Mouse (Mus musculus): ENCODE measurements around the gene Trim60. TPM values are rescaled to one million over a fixed set of nuclear protein-coding genes. Genes with fewer than 3 reads are reported as not detected.
"Not testable (repeated sequence)": the region's sequence is repeated elsewhere in the genome, so short reads cannot be mapped to it uniquely, and the experiment has no call there.

Gene Trim60
- total and polyA plus RNA-seq, 3 experiments, result not detected

GRCm38 (mm10) chr8:65028959-65029686 is 10.7 kb upstream of the Trim60 start:
- no peaks in the 10 kb centered on the region for H3K4me1 ChIP-seq (ENCODE audit: control insufficient read depth, insufficient read depth, low read length)
- intact Hi-C loops (cut with DNase I), result no loop called here

GRCm38 (mm10) chr8:65022485-65022884 is 4.1 kb upstream of the Trim60 start:
- Histone ChIP-seq H3K4me1 (ENCODE audit: control insufficient read depth, insufficient read depth, low read length) (no peaks in the 10 kb centered on the region), H3K4me3 (no peak overlapping the region), H3K27me3 (ENCODE audit: control insufficient read depth, insufficient read depth, low read length) (no peaks in the 10 kb centered on the region), H3K27ac (no peak overlapping the region), H3K36me3 (ENCODE audit: control insufficient read depth, insufficient read depth, low read length) (no peaks in the 10 kb centered on the region), H3K9ac (ENCODE audit: low read depth, low read length) (no peak overlapping the region), H3K79me2 (replicated peaks; ENCODE audit: control insufficient read depth, insufficient read depth, low read length) (no peaks in the 10 kb centered on the region)
- 48% methylated on average over 8 of the region's 8 CpGs for WGBS
- DNase-seq, result peak; percentile 4 to 52
- intact Hi-C loops (cut with DNase I), result loop anchor here (1.0 kb wide), 1 partner anchor 88 kb away; no protein-coding TSS in a partner anchor
- TF ChIP-seq EP300 (IDR thresholded peaks at IDR 0.05; ENCODE audit: insufficient read depth, low read depth, low read length), result no peak
- no peak for TF ChIP-seq POLR2A (IDR thresholded peaks at IDR 0.05; ENCODE audit: insufficient read depth, low read depth, low read length)
- TF ChIP-seq CTCF (IDR thresholded peaks at IDR 0.05), result peak; percentile 80

More at GRCm38 (mm10) chr8:65028959-65029686, 10.7 kb upstream of the Trim60 start:
- DNase-seq, result no peak
- Histone ChIP-seq H3K27me3 (ENCODE audit: control insufficient read depth, insufficient read depth, low read length) (no peaks in the 10 kb centered on the region), H3K36me3 (ENCODE audit: control insufficient read depth, insufficient read depth, low read length) (no peaks in the 10 kb centered on the region), H3K9ac (ENCODE audit: low read depth, low read length) (no peak overlapping the region), H3K4me3 (no peak overlapping the region), H3K79me2 (replicated peaks; ENCODE audit: control insufficient read depth, insufficient read depth, low read length) (no peaks in the 10 kb centered on the region), H3K27ac (no peak overlapping the region)
- 80% methylated on average over 12 of the region's 12 CpGs for WGBS
- TF ChIP-seq EP300 (IDR thresholded peaks at IDR 0.05; ENCODE audit: insufficient read depth, low read depth, low read length) (no peak), POLR2A (IDR thresholded peaks at IDR 0.05; ENCODE audit: insufficient read depth, low read depth, low read length) (no peak), CTCF (IDR thresholded peaks at IDR 0.05) (no peak)

- 77% methylated on average over 6 of the region's 6 CpGs for WGBS
Measured at GRCm38 (mm10) chr8:65007616-65008015, 10.8 kb downstream of the Trim60 start.

GRCm38 (mm10) chr8:64998806-64999365 is 19.5 kb downstream of the Trim60 start:
- Histone ChIP-seq H3K9ac (ENCODE audit: low read depth, low read length) (no peak overlapping the region), H3K27me3 (ENCODE audit: control insufficient read depth, insufficient read depth, low read length) (no peaks in the 10 kb centered on the region), H3K4me1 (ENCODE audit: control insufficient read depth, insufficient read depth, low read length) (no peaks in the 10 kb centered on the region), H3K4me3 (no peak overlapping the region), H3K79me2 (replicated peaks; ENCODE audit: control insufficient read depth, insufficient read depth, low read length) (no peaks in the 10 kb centered on the region), H3K36me3 (ENCODE audit: control insufficient read depth, insufficient read depth, low read length) (no peaks in the 10 kb centered on the region), H3K27ac (no peak overlapping the region)
- TF ChIP-seq CTCF (IDR thresholded peaks at IDR 0.05), result no peak
- no peak for DNase-seq
- WGBS, result 80% methylated on average over 4 of the region's 4 CpGs
- intact Hi-C loops (cut with DNase I), result no loop called here

More at GRCm38 (mm10) chr8:65007616-65008015, 10.8 kb downstream of the Trim60 start:
- H3K4me3 ChIP-seq; H3K27ac ChIP-seq; H3K36me3 ChIP-seq (ENCODE audit: control insufficient read depth, insufficient read depth, low read length); DNase-seq; intact Hi-C loops (cut with DNase I); H3K4me1 ChIP-seq (ENCODE audit: control insufficient read depth, insufficient read depth, low read length); H3K27me3 ChIP-seq (ENCODE audit: control insufficient read depth, insufficient read depth, low read length); H3K79me2 ChIP-seq (replicated peaks; ENCODE audit: control insufficient read depth, insufficient read depth, low read length); H3K9ac ChIP-seq (ENCODE audit: low read depth, low read length): not testable (repeated sequence)

- no peaks in the 10 kb centered on the region for H3K27me3 ChIP-seq (ENCODE audit: control insufficient read depth, insufficient read depth, low read length)
- no peaks in the 10 kb centered on the region for H3K4me1 ChIP-seq (ENCODE audit: control insufficient read depth, insufficient read depth, low read length)
- TF ChIP-seq POLR2A (IDR thresholded peaks at IDR 0.05; ENCODE audit: insufficient read depth, low read depth, low read length) (no peak), EP300 (IDR thresholded peaks at IDR 0.05; ENCODE audit: insufficient read depth, low read depth, low read length) (no peak), CTCF (IDR thresholded peaks at IDR 0.05) (no peak)
- H3K27ac ChIP-seq, result no peak within 1 kb of the TSS
- intact Hi-C loops (cut with DNase I), result no loop called here
- no peak for DNase-seq
- 83% methylated on average over 4 of the region's 4 CpGs for WGBS
- no peaks in the 10 kb centered on the region for H3K36me3 ChIP-seq (ENCODE audit: control insufficient read depth, insufficient read depth, low read length)
- H3K79me2 ChIP-seq (replicated peaks; ENCODE audit: control insufficient read depth, insufficient read depth, low read length), result no peaks in the 10 kb centered on the region
- H3K9ac ChIP-seq (ENCODE audit: low read depth, low read length), result no peak within 1 kb of the TSS
- no peak within 1 kb of the TSS for H3K4me3 ChIP-seq
Measured at GRCm38 (mm10) chr8:64987731-64988130, 30.7 kb downstream of the Trim60 start, which contains the start of gene Trim75. TSS of gene Trim75 (minus strand) at chr8:64987831.

- intact Hi-C loops (cut with DNase I), result no loop called here
Measured at GRCm38 (mm10) chr8:64983150-64983897, 35.1 kb downstream of the Trim60 start.

More at GRCm38 (mm10) chr8:64983150-64983897, 35.1 kb downstream of the Trim60 start:
- TF ChIP-seq POLR2A (IDR thresholded peaks at IDR 0.05; ENCODE audit: insufficient read depth, low read depth, low read length), result no peak
- no peak overlapping the region for H3K9ac ChIP-seq (ENCODE audit: low read depth, low read length)
- no peak for DNase-seq
- H3K4me3 ChIP-seq, result no peak overlapping the region
- H3K27ac ChIP-seq, result no peak overlapping the region
- no peaks in the 10 kb centered on the region for H3K36me3 ChIP-seq (ENCODE audit: control insufficient read depth, insufficient read depth, low read length)
- H3K79me2 ChIP-seq (replicated peaks; ENCODE audit: control insufficient read depth, insufficient read depth, low read length), result no peaks in the 10 kb centered on the region
- H3K4me1 ChIP-seq (ENCODE audit: control insufficient read depth, insufficient read depth, low read length), result no peaks in the 10 kb centered on the region
- H3K27me3 ChIP-seq (ENCODE audit: control insufficient read depth, insufficient read depth, low read length), result no peaks in the 10 kb centered on the region
- WGBS, result 66% methylated on average over 20 of the region's 20 CpGs

Measured in heart, adult 2 months (tissue).